Mouse (Mus musculus) right cerebral cortex, postnatal 4 days (tissue): ENCODE measurements around the gene 4930583I09Rik.

Source experiments
- DNase-seq: peaks from one replicate; pipeline ENCODE4 v3.0.0-alpha.2; 2022

4930583I09Rik gene

DNA sequence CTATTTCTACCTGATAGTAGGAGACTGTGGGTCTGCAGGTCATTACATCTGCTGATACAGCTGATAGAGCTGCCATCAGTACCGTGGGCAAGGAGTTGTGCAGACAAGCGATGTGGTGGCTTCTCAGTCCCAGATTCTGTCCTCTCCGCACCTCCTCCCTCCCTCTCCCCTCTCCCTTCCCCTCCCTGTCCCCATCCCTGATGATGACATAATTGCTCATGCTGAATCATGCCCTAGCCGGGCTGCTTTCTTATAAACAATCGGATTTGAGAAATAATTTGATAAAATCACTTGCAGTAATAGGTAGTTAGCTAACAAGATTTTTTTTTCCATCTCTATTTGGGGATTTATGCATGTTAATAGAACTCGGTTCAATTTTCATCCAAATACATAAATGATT is at the start of gene 4930583I09Rik:
4930583I09Rik (minus strand) TSS at position 144 of the 400 bp plus-strand sequence.
- DNase-seq, result no peak

DNA sequence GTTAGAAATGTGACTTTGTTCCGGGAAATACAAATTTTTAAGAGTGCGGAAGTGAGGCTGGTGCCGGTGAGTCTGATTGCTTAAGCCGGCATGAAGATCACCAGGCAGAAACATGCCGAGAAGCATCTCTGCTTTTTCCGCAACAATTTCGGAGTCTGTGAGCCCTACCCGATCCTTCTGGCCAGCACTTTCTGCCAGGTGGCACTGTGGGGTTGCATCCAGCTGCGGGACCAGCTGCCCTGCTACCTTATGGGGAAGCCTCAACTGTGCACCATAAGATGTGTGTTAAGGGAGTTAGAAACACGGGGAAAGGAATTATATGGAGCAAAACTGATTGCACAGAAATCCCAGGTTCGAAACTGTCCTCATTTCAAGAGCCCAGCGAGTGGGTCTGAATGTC is 40.2 kb upstream of the 4930583I09Rik start:
- no peak for DNase-seq

DNA sequence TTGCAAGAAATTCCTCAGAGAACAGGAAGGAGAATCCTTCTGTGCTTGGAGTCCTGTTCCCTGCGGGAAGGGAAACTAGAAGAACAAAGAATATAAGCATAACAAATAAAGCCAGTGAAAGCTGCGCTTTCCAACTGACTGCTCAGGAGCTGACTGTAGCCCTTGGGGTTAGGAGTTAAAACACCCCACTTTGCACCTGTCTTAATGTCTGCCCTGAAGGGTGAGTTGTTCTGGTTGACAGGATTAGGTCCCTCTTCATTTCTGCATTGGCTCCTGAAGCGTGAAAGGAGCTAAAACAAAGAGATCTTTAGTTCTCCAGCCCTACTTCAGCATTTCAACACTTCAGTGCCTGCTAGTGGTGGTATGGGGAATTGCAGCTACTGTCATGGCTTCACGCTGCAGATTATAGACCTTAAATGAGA is 37.8 kb upstream of the 4930583I09Rik start:
- peak; percentile 16 for DNase-seq

DNA sequence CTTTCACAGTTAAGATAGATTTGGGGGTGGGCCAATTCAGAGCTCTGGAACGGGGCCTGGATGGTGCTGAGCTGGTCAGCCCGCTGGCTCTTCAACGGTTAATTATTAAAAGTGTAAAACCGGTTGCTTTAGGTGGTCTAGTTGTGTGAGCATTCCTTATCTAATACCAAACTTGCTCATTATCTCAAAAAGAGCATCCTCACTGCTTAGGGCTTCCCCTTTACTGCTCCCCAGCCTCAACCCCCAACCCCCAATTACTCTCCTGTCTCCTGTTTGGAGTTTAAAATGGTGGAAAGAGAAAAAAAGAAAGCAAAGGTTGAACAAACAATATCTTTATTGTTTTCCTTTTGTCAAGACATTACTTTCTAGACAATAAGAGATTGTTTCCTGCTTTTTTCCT is 27.9 kb upstream of the 4930583I09Rik start:
- no peak for DNase-seq

DNA sequence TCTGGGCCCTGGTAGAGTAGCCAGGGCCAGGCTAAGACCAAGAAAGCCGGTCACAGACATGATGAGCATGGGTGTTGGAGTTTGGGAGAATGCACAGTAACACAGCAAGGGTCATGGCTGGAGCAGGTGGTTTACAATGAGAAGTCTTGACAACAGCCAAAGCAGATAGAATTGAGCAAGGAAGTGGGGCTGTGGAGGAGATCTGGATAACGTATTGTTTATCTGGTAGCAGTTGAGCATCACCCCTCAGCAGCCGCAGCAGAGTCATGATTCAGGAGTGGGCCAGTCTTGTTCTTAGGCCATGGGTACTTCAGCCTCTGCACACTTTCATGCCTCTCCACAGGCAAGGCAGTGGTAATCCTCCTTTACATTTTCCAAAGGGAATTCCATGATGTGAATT is 25.1 kb upstream of the 4930583I09Rik start:
- DNase-seq, result no peak

DNA sequence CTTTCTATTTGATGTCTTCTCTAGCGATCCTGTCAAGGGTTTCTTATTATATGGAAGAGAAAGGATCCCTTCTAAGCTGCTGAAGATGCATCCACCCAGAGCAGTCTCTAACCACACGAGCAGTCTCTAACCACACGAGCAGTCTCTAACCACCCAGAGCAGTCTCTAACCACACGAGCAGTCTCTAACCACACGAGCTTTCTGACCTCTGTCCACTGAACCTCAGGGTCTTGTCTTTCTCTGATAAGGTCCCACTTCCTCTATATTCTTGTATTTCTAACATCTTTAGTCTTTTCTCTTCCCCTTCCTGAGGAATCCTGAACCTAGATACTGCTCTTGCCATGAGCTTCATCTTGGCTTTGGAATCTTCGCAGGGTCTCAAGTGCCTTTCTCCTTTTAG is 23.0 kb upstream of the 4930583I09Rik start:
- DNase-seq, result no peak

DNA sequence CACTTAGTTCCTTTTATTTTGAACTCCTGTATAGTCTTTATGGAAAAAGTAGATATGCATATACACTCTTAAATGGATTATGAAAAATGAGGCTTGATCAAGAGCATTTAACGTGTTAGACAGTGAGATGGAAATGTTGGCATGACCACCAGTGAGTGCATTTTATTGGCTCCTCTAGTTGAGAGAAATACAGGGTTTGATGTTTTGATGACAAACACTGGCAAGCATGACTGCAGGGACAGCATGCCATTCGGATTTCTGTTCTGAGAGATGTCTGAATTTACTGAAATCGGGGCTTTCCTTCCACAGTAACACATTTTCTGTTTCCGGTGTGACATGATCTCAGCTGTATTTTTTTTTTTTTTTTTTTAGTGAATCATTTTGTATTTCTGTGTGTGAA is 12.2 kb upstream of the 4930583I09Rik start:
- no peak for DNase-seq

DNA sequence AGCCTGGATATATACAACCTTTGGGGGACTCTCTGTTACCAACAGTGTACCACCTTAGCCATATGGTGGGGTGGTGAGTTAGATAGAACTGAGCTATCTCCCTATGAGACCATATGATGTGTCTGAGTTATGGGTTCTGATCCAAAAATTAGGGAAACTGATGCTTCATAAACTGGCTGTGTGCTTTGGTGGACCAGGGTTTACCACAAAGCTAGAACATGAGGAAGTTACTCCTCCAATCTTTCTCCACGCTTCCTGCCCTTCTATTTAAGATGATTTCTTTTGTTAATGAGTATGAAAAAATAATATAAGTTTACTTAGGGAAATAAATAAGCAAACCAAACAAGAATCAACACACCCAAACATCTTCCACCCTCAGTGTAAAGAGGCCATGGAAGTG is 10.8 kb upstream of the 4930583I09Rik start:
- no peak for DNase-seq

DNA sequence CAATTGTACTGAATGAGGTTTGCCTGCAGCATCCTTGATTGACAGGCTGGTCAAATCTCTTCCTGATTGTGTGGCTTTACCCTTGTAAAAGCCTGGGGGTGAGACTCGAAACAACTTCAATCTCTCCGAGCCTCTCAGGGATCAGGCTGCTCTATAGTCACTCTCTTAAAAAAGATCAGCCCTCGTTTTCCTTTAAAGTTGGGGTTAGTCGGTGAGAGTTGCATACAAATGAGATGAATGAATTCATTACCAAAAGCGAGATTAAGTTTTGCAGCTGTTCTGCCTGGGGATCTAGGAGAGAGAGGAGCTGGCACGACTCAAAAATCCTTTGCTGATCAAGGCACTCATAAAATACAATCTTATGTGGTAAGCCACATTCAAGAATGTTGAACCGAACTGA is 1.0 kb upstream of the 4930583I09Rik start:
- DNase-seq, result no peak

DNA sequence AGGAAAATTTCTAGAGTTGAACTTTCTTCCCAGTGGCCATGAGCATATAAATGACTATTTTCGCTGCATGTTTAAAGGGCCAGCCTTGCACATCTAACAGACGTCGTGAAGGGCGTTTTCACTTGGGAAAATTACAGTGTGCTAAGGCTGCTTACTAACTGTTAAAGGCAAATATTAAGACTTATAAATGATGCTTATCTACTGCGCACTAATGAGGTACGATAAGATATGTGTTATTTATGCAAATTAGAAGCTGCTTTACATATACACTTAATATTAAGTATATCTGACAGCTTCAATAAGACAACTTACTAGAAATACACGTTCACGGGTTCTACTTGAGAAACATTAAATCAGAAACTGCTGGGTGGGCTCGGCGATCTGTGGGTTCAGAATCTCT is 481 bp upstream of the 4930583I09Rik start:
- DNase-seq, result no peak

DNA sequence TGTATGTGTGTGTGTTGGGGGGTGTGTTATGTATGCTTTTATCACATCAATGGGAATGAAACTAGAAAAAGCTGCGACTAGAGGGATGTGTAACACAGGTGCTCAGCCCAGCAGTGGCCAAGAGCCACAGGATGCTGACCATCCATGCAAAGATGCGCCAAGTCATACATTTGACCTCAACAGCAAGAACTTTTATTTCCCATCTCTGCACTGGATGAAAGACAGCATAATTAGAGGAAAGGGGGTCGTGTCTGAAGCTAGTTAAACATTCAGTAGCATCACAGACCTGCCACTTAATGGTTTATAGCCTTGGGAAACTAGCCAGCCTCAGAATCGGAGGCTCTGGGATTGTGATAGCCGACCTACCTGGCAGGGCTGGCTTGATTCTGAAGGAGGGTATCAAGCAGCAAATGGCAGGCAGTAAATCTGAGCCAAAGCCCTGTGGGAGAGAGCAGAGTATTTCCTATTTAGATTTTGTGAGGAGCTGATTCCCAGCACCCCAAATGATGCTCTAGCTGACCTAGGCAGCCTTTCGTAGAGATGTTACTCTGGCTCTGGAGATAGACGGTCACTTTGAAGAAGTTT is 1.9 kb downstream of the 4930583I09Rik start:
- DNase-seq, result no peak

DNA sequence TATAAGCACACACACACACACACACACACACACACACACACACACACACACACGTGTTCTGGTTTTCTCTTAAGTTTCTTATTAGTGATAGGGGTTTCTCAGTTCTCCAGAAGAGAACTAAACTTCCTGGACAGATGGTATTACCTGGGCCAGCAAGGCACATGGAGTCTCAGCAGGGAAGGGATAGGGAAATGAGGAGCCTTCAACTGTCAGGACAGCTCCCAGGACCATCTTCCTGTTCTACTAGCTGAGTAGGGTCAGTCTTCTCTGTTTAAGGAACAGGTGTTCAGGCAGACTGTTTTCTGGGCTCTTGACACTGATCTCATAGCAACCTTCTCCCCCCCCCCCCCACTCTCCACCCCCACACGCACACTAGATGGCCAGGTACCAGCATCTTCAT is 2.8 kb downstream of the 4930583I09Rik start:
- no peak for DNase-seq

DNA sequence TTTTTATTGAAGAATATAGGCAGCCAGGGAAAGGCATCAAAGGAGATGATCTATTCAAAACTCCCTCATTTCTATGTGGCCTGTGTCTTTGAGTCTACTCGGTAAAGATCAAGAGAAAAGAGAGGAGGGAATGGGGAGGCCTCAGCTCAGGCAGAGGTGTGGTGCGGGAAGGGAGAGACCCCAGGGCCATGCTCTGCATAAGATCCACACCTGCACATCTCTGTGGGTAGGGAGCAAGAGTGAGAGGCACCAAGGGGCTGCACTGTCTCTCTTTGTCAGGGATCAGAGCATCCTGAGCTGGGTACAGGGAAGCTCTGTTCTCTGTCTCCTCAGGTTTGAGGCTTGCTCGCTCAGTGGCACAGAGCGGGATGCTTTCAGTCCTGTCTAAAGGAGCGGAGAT is 8.4 kb downstream of the 4930583I09Rik start:
- no peak for DNase-seq

DNA sequence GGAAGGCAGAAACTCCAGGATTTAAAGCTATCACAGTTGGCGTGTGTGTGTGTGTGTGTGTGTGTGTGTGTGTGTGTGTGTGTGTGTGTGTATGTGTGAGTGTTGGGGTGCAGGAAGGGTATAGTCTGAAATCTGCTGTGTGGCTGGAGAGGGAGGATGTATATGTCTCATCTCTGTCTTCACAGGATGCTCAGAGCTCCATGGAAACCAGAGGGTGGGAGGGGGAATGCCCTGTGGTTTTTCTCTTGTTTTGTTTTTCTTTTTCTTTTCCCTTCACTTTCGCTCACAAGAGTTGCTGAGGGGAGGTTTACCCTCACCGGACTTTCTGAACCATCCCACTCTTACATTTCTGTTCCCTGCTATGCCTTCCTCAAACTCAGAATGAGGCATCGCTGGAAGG is 9.0 kb downstream of the 4930583I09Rik start:
- DNase-seq, result no peak

DNA sequence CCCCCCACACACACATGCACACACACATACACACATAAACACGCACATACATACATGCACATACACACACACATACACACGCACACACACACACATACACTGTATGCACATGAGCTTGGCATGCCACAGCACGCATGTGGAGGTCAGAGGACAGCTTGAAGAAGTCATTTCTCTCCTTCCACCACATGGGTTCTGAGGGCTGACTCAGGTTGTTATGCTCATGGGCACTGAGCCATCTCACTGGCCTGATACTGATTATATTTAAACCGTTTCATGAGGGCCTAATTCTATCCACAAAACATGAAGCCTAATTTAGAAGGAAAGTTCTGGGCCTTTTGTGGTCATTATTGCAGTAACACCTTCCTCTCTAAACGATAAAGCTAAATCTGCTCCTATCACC is 13.3 kb downstream of the 4930583I09Rik start:
- DNase-seq, result no peak

DNA sequence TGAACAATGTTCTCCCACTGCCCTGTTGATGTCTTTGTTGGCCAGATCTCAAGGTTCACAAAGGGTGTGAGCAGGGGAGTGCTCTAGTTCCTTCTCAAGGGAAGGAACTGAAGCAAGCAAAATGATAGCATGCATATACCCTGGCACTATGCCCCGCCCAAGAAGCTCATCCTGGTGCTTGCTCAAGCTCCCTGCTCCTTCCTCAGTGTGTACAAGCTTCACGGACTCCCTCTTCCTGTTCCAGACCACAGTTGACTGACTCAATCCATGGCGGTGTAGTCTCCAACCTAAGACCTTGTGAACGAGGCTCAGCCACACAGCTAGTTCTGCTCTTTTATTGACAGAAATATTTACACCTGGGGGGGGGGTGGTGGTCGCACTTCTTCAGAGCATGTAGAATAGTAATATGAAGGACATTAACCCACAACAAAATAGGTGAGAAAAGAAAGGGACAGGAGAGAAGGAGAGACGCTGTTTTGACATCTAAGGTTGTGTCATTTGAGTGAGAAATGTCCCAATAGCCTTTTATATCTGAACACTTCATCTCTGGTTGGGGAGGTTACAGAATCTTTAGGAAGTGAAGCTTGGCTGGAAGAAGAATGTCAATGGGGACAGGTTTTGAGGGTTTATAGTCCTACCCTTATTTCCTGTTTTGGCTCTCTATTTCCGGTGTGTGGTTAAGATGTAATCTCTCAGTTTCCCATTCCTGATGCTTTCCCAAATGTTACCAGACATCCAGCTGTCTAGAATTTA is 14.9 kb downstream of the 4930583I09Rik start:
- no peak for DNase-seq

DNA sequence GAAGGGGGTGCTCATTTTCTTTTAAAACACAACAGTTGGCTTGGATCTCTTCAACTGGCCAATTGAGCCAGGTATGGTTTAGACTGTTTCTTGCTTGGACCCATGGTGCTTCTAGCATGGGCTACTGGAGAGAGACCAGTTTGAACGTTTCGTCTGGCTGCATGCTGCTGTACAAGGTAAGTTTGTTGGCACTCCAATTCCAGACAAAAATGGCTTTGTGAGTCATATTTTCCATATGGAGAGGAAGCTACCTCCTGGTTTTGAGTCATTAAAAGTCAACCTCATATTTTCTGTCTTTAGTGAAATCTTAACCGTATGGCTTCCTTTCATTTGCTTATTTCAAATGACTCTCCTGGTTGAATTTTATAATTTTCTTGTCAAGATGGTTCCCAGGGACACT is 19.6 kb downstream of the 4930583I09Rik start:
- DNase-seq, result no peak

DNA sequence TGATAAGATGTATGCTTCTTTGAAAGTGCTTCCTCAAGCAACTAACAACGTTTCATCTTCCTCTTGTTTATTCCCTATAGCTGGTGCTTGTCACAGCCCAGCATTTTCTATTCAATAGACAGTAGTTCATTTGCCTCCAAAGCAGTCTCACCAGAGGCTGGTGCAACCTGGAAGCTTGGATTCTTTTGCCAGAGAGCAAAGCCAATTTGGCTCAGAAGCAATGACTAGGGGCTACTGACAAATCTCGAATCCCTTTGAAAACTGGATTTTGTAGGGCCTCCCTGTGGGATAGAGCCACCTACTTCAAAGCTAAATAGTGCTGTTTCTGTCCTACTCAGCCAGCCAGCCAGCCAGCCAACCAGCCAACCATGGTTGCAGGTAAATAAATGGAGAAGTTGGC is 20.1 kb downstream of the 4930583I09Rik start:
- no peak for DNase-seq

DNA sequence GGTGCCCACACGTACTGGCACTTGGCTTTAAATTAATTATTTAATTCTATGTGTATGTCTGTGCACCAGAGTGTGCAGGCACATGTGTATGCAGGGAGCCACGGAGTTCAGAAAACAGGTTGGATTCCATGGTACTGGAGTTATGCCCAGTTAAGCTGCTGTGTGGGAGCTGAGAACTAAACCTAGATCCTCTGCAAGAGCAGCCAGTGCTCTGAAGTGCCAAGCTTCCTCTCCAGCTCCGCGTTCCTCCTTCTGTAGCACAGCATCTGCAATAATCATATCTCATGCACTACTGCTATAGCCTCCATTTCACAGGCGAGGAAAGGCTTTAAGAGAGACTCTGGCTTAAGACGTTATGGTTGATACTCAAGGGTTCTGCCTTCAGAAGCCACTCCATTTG is 22.3 kb downstream of the 4930583I09Rik start:
- no peak for DNase-seq

DNA sequence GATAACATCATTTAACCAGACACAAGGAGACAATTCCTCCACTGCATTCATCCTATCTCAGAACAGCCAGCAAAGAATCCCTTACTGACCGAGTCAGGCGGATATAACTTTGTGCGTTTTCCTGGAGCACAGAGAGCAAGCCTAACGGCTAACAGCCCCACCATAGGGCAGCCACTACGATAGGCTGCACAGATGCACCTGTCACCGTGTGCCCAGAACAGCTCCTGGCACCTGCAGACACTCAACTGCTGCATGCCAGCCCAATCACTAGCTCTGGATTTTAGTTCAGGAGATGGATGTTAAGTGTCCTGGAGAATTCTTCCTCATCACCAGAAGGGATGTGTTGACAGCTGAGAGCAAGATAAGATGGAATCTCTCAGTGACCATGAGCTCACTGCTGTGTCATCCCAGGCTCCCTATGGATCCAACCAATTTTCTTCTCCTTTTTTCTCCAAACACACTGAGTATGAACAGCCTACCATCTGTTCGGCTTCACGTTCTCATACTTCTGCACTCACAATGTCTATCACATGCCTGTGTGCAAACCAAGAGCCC is 29.8 kb downstream of the 4930583I09Rik start:
- no peak for DNase-seq

DNA sequence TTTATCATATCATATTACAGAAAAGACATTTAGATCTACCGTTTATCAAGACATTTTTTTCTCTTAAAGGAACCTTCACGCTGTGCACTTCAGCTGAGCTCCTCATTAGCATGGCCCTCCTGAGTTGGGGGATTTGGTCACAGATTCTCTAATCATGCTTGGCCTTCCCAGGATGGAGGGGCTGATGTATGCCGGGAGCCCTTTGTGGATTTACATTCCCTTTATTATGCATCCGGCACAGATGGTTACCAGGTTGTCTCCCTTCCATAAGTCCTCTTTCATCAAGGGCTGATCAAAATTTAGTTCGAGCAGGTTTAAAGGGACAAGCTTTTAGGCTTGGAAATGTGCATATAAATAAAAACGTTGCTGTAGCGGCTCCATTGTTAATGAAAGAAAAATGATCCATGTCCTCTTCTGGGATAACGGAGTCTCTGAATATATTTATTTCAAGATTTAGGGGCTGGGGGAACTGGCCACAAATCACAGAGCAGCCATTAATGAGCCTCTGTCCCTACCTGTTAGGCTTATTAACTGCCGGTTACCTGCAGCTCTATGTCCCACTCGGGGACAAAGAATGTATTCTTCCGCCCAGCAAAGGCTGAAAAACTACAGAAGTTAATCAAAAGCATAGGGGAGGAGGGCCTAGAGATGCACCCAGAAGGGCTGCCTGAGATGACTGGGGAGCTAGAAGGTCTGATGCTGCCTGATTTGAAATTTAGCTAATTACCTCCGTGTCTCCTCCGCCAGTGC is 31.3 kb downstream of the 4930583I09Rik start:
- no peak for DNase-seq

DNA sequence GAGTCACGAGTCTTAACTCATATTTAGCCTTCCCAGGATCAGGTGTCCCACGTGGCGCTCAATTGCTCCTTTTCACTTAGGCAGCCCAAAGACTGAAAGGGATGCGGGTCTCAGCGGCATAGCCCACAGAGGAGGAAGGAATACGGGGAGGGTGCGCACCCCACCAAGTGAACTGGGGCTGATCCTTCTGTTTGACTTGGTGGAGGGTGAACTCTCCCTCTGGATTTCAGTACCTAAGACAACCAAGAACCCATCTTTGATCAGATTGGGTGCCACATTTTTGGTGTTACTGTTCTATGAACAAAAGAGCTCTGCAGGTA is 33.0 kb downstream of the 4930583I09Rik start:
- no peak for DNase-seq

DNA sequence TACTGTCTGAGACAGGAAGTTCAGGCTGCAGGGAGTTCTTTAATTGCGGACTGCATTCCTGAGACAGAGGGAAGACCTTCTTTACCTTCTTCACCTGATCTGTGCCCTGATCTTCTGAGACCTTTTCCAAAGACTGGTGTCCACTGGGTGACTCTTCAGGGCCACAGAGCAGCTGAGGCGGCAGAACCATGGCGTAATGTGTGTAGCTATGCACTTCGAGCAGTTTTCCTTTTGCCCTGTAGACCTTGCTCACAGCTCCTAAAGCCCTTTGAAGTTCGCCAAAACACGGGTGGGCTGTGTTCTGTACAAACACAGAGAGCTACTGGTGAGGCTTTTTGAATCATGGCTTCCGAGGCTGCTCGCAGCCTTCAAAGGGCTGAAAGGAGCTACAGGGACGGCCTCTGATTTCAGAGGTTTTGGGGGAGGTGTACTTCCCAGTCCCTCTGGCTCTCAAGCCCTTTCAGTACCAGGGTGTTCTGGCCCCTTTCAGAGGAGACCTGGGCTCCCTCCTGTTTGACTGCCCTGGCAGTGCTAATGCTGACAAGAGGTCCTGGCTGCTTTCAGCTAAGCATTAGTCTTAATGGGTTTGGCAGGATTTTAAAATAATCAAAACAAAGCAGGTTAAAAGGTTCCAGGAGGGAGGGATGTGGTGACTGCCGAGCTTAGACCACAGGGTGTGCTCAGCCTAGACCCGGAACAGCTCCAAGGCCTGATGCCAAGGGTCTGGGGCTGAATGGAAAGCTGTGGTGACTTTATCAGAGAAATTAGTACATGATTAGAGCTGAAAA is 33.5 kb downstream of the 4930583I09Rik start:
- DNase-seq, result no peak
